Mouse (Mus musculus): ENCODE data around the gene Atg7.

- TF ChIP-seq ETS1 (conservative IDR thresholded peaks at IDR 0.05; ENCODE audit: low read depth, low read length) (no peak; the same call in 1 of the 2 replicates), E2F4 (IDR thresholded peaks at IDR 0.05; ENCODE audit: insufficient replicate concordance, low read depth, low read length) (no peak), ZNF384 (IDR thresholded peaks at IDR 0.05; ENCODE audit: low read depth, low read length) (no peak), RAD21 (IDR thresholded peaks at IDR 0.05; ENCODE audit: low read depth, low read length) (no peak), POLR2A (IDR thresholded peaks at IDR 0.05; ENCODE audit: low read depth, low read length) (no peak), CTCF (conservative IDR thresholded peaks at IDR 0.05 in 1 of 2, IDR thresholded peaks at IDR 0.05 in 1 of 2; ENCODE audit: low read depth in 2 of 2, low read length in 2 of 2) (no peak), MAX (IDR thresholded peaks at IDR 0.05; ENCODE audit: low read length) (no peak), SIN3A (IDR thresholded peaks at IDR 0.05; ENCODE audit: low read length) (no peak), EP300 (IDR thresholded peaks at IDR 0.05; ENCODE audit: low read length) (no peak), ZKSCAN1 (IDR thresholded peaks at IDR 0.05; ENCODE audit: borderline replicate concordance, low read depth, low read length) (no peak), MYC (IDR thresholded peaks at IDR 0.05; ENCODE audit: low read depth, low read length) (no peak), JUN (IDR thresholded peaks at IDR 0.05; ENCODE audit: insufficient read depth, low read depth, low read length) (no peak), POLR2AphosphoS2 (IDR thresholded peaks at IDR 0.05; ENCODE audit: low read depth, low read length) (no peak)
These were observed 145.8 kb downstream of the Atg7 start for GRCm38 (mm10) chr6:114788663-114789062.
